Mouse (Mus musculus) T-helper 17 cell (primary cell): ENCODE data around the gene Dapk3.
"Not testable (repeated sequence)": the region's sequence is repeated elsewhere in the genome, so short reads cannot be mapped to it uniquely, and the experiment has no call there.

Experiments used
- in situ Hi-C, 2 experiments: fragments of 300-600 bp; cut with MboI, MseI; formaldehyde crosslinking; loops; 1 replicate in 1 of 2; 2 replicates in 1 of 2; pipeline ENCODE4 v1.15.1; 2025; ENCODE audit warnings: high pct_unique_total_duplicates in 2 of 2

Dapk3 gene

GRCm38 (mm10) chr10:81177958-81178712 is 4.7 kb upstream of the Dapk3 start:
- in situ Hi-C loops = no loop called here

- in situ Hi-C loops = no loop called here
These were observed 3.9 kb upstream of the Dapk3 start for GRCm38 (mm10) chr10:81178927-81179326.

GRCm38 (mm10) chr10:81179451-81180342 is 3.1 kb upstream of the Dapk3 start:
- in situ Hi-C loops = no loop called here

GRCm38 (mm10) chr10:81180946-81181345 is 1.9 kb upstream of the Dapk3 start:
- in situ Hi-C loops = no loop called here

- in situ Hi-C loops = not testable (repeated sequence)
These were observed 945 bp upstream of the Dapk3 start for GRCm38 (mm10) chr10:81181860-81182259.

GRCm38 (mm10) chr10:81183805-81184204 is 1.0 kb downstream of the Dapk3 start, which contains the start of gene 4930442H23Rik:
4930442H23Rik (minus strand) TSS chr10:81183849.
- in situ Hi-C loops = no loop called here

GRCm38 (mm10) chr10:81184765-81185164 is 2.0 kb downstream of the Dapk3 start:
- in situ Hi-C loops = no loop called here

GRCm38 (mm10) chr10:81187161-81187560 is 4.4 kb downstream of the Dapk3 start:
- in situ Hi-C loops = no loop called here

- in situ Hi-C loops = no loop called here
These were observed 7.0 kb downstream of the Dapk3 start for GRCm38 (mm10) chr10:81189821-81190220.

- in situ Hi-C loops = no loop called here
These were observed 7.6 kb downstream of the Dapk3 start for GRCm38 (mm10) chr10:81190236-81190911.

- in situ Hi-C loops = no loop called here
These were observed 8.1 kb downstream of the Dapk3 start for GRCm38 (mm10) chr10:81190912-81191321.

GRCm38 (mm10) chr10:81191342-81191982 is 8.7 kb downstream of the Dapk3 start:
- in situ Hi-C loops = no loop called here

GRCm38 (mm10) chr10:81192270-81192967 is 9.6 kb downstream of the Dapk3 start:
- in situ Hi-C loops = no loop called here

- in situ Hi-C loops = no loop called here
These were observed 10.2 kb downstream of the Dapk3 start for GRCm38 (mm10) chr10:81192968-81193501.

- in situ Hi-C loops = no loop called here
These were observed 11.4 kb downstream of the Dapk3 start for GRCm38 (mm10) chr10:81193991-81194774.

GRCm38 (mm10) chr10:81195300-81195699 is 12.5 kb downstream of the Dapk3 start:
- in situ Hi-C loops = no loop called here

- in situ Hi-C loops = no loop called here
These were observed 13.8 kb downstream of the Dapk3 start for GRCm38 (mm10) chr10:81196470-81197065.

- in situ Hi-C loops = no loop called here
These were observed 14.5 kb downstream of the Dapk3 start for GRCm38 (mm10) chr10:81197305-81197704.

- in situ Hi-C loops = no loop called here
These were observed 15.4 kb downstream of the Dapk3 start for GRCm38 (mm10) chr10:81198230-81198629.
